Mouse (Mus musculus) right cerebral cortex, postnatal 25 days (tissue): ENCODE measurements around the gene Hdgfl2.

Experiments
- DNase-seq: peaks from one replicate; pipeline ENCODE4 v3.0.0; 2022

Gene Hdgfl2

GRCm38 (mm10) chr17:56131814-56132213 is 52.4 kb downstream of the Hdgfl2 start:
- DNase-seq = no peak

GRCm38 (mm10) chr17:56132661-56133060 is 53.2 kb downstream of the Hdgfl2 start:
- DNase-seq = no peak

GRCm38 (mm10) chr17:56133457-56134363 is 54.3 kb downstream of the Hdgfl2 start:
- DNase-seq = no peak

DNA sequence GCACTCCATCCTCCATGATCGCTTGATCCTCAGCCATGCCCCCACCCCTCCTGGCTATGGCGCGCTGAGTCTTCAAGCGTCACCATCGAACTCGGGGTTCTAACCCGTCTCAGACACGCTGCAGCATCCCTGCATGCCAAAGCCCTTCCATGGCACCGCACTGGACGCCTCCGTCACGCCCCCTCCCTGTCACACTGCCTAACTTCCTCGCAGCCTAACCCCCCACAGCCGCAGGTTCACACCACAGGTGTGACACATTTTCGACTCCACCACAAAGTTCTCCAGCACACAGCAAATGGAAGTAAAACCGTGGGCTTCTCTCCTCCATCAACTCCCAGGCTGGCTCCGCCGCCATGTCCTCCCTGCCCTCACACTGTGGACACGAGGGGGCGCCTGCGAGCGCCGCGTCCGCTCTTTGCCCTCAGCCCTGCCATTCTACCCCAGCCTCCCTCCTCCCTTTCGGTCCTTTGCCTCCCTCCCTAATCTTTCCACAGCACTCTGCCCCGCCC is 55.1 kb downstream of the Hdgfl2 start:
- DNase-seq = no peak

GRCm38 (mm10) chr17:56136558-56136957 is 57.1 kb downstream of the Hdgfl2 start:
- DNase-seq = no peak

DNA sequence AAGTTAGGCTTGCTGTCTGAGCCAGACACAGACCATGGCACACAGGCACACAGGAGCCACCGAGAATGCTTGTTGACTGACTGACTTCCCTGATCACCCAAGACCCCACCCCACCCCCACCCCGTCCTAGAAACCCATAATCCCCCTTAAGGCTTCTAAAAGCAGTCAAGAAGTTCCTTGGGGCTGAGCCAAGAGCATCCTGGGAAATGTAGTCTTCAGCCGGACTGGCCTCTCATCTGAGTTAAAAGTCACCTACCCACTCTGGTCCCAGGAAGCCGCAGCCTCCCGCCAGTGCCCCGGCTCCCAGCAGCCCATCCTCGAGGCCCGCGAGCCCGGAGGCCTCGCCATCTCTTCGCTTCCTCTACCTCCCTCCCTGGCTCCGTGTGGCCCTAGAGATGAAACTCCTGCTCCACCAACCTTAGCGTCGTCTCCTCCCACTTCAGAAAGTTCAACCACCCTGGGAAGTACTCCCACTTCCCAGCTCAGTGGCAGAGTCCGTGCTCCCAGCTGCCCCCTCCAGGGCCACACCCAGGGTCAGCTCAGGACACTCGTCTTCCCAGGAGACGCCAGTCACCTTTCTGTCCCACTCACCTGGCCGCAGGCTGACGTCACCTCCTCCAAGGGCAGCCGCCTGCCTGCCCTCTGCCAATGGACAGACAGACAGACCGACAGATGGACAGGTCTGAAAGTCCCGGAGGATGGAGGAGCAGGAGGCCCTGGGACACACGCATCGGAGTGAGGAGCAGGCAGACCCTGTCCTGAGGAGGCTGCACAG is 58.6 kb downstream of the Hdgfl2 start:
- DNase-seq = no peak

DNA sequence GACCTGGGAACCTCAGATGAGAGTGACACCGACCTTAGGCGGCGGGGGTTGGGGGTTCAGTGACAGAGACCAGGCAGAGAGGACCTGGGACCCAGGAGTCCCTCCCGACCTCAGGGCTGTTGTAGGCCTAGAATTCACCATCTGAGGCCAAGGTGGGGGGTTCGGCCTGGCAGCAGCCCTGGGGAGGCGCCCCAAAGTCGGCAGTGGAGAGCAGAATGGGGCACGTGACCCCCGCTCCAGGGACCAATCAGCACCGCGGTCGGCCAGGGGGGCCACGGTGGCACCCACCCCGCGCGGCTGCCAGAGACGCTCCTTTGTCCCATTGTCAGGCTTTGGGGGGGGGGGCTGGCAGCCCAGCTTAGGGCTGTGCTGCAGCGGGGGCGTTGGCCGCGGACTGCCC is 59.9 kb downstream of the Hdgfl2 start:
- DNase-seq = no peak

DNA sequence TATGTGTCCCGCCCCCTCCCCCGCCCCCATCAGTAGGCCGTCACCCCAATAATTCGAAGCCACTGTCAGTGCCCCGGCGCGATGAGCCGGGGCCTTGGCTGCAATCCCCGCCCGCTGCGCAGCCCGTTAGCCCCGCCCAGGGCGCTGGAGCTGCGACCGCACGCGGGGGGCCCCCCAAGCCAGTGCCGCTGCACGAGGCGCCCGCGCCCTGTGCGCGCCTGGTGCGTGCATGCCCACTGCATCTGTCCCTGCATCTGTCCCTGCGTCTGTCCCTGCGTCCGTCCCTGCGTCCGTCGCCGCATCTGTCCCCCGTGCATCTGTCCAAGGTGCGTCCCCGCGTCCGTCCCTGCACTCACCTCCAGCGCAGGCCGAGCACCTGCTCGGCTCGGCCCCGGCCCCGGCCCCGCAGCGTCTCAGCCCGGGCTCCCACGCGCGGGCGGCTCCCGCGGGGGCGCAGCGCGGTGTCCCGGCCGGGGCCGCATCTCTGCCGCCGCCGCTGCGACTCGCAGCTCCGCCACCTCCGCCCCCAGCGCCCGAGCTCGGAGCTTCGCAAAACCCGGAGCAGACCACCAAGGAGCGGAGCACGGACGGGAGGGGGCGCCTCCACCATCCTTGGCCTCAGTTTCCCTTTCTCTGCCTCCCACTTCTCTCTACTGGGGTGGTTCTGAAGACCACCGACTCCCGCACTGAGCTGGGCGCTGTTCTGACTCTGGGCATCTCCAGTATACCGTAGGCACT is 60.6 kb downstream of the Hdgfl2 start, which contains the start of gene Sema6b:
Gene Sema6b, minus strand, starts transcription at position 486 of the 738 bp plus-strand sequence.
- peak; percentile 86 for DNase-seq

DNA sequence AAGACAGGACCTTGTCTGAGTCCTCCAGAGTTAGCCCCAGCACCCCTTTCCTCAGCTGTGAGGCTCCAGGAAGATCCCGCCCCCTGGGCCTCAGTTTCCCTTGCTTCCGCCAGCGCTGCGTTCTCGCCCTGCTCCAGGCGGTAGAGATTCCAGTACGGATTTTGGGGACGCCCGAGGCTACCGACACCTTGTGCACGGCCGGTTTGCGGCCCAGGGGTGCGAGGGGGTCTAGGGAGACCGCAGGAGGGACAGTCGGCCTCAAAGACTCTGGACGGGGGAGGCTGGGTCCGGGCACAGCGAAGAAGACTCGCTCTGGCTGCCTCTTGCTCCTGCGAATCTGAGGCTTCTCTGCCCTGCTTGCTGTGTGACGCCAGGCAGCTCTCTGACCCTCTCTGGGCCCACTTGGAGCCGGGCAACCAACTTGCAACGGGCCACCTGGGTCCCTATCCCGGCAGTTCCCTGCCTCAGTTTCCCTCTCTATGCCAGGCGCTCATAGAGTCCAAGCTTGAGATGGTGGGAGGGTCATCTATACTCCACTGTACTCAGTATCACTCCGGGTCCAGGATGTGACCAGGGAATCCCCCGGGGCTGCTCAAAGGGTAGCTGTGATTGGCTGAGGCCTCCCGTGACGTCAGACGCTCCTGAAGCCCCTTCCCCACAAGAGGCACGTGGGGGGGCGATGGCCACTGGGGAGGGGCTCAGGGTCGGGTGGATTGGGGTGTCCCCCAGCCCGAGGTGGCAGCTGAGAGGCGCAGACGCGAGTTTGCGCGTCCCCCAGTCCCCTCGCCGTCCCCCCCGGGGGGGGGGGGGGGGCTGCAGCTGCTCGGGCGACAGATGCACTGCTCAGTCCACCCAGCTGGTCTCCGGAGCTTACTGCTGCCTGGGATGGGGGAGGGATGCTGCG is 62.5 kb downstream of the Hdgfl2 start:
- peak; percentile 71 for DNase-seq

DNA sequence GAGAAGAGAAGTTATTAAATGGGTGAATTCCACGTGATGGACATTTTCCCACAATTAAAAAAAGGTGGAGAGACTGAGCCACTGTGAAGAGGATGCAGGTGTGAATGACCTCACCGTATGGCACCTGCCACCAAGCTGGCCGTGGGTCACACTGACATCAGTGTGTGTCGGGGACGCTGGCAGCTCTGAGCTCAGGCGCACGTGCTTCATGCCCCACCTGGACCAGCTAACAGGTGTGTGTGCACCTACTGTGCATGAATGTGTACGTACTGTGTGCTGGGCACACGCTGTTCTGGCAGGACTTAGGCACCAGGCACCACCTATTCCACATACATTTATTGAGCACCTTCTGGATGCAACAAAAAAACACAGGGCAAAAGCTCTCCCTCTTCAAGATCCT is 65.1 kb downstream of the Hdgfl2 start:
- DNase-seq = no peak

- no peak for DNase-seq
Measured at GRCm38 (mm10) chr17:56146131-56146530, 66.7 kb downstream of the Hdgfl2 start.

GRCm38 (mm10) chr17:56147420-56147819 is 68.0 kb downstream of the Hdgfl2 start:
- DNase-seq = no peak

DNA sequence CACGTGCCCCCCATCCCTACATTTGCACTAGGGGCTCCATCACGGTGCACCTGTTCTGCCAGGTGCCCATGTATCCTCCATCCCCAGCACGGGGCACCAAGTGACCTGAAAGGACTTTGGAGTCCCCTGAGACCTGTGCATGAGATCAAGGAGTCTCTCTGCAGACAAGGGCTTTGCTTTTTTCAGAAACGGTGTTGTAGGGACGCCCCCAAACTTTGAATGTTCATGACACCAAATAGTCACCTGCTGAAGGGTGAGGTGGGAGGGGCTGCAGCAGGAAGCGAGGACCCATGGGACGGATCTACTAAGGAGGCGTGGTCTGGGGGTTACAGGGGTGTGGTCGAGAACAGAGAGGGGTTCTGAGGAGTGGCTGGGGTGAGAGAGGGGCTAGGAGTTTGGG is 68.8 kb downstream of the Hdgfl2 start:
- no peak for DNase-seq

- DNase-seq = no peak
Measured at GRCm38 (mm10) chr17:56148790-56149618, 69.6 kb downstream of the Hdgfl2 start.

DNA sequence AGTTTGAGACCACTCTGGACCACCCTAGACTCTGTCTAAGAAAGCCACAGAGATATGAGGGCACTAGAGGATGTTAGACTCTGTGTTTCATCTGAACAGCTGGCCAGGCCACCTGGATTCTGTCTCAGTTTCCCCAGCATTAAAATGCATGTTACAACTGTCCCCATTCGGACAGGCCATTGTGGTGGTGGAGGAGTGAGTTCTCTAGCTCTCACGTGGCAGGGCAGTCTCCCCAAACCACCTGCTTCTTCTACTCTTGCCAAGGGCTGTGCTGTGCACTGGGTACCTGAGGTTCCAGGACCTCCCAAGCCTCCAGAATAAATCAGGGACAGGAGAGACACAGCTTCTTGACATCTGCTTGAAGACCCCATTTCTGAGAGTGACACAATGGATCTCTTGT is 70.5 kb downstream of the Hdgfl2 start:
- DNase-seq = no peak
